Mouse (Mus musculus): ENCODE results near the gene Polr2c. TPM values are rescaled to one million over a fixed set of nuclear protein-coding genes. Genes with fewer than 3 reads are reported as not detected.
A peak's percentile ranks its signal among the peaks of the same experiment; 100 is the strongest.
"Not testable (repeated sequence)": the region's sequence is repeated elsewhere in the genome, so short reads cannot be mapped to it uniquely, and the experiment has no call there.

Polr2c gene
- total RNA-seq (2021) = 10 to 100 TPM; 65.6 to 67.4 TPM

DNA sequence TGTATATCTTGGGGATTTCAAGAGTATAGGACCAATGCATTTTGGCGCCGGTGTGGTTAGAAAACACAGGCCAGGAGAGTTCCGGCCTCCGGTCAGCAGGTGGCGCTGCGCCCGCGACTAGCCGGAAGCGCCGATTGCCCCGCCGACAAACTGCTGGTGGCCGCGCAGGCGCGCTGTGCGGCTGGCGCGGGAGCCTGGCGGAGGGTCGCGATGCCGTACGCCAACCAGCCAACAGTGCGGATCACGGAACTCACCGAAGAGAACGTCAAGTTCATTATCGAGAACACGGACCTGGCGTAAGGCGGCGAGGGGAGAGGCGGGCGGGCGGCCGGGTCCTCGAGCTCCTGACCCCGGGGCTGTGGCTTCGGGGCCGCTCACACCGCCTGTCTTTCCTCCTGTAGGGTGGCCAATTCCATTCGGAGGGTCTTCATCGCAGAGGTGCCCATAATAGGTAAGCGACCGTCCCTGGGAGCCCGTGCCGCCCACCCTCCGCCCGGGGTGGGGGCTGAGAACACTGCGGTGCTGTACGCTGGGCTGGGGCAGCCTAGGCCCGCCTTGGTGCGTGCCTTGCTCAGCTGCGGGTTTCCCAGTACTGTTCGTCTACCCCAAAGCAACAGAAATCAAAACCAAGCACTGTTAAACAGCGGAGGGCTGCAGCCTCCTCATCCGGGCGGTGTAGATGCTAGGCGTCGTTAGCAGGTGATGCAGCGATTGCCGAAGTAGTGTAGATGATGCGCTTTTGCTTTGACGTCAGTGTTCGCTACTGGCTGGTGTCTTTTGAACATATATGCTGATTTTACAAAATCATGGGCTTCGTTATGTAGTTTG, at the start of gene Polr2c:
Gene Polr2c, plus strand, starts transcription at position 105 of the 828 bp plus-strand sequence.
- peak; percentile 93 to 95 for DNase-seq (ENCODE audit: extremely low spot score in 1 of 2, low spot score in 1 of 2)

GRCm38 (mm10) chr8:94807506-94807905, 49.7 kb upstream of the Polr2c start:
- DNase-seq (ENCODE audit: extremely low spot score in 1 of 2, low spot score in 1 of 2) = no peak

DNA sequence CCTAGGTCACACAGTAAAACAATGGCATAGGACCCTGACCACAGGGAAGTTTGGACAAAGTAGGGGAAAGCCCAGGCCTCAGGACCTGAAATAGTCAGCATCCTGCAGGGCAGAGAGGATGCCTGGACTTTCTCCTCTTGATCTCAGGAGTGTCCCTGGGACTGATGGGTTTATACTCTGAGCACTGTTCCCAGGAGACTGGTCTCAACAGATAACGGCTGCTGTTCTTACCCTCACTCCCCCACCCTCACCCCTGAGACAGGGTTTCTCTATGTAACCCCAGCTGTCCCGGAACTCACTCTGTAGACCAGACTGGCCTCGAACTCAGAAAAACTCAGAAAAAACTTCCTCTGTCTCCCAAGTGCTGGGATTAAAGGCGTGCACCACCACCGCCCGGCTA, 48.9 kb upstream of the Polr2c start:
- no peak for DNase-seq (ENCODE audit: extremely low spot score in 1 of 2, low spot score in 1 of 2)

GRCm38 (mm10) chr8:94810153-94810552, 47.1 kb upstream of the Polr2c start, which contains the start of gene Ccl17:
Gene Ccl17, plus strand, starts transcription at chr8:94810453.
- no peak for DNase-seq (ENCODE audit: extremely low spot score in 1 of 2, low spot score in 1 of 2)

DNA sequence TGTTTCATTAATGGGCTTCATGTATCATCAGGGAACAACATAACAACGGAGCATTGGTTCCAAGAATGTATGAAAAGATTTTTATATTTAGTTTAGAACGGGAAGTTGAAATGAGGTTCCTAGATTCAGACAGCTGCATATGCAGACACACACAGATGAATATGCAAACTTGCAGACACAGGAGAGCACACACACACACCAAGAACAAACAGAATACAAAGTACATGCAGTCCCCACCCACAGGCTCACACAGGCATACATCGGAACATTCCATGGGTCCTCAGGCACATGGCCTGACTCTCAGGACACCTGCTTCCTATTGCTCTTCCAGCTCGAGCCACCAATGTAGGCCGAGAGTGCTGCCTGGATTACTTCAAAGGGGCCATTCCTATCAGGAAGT, 46.4 kb upstream of the Polr2c start:
- no peak for DNase-seq (ENCODE audit: extremely low spot score in 1 of 2, low spot score in 1 of 2)

DNA sequence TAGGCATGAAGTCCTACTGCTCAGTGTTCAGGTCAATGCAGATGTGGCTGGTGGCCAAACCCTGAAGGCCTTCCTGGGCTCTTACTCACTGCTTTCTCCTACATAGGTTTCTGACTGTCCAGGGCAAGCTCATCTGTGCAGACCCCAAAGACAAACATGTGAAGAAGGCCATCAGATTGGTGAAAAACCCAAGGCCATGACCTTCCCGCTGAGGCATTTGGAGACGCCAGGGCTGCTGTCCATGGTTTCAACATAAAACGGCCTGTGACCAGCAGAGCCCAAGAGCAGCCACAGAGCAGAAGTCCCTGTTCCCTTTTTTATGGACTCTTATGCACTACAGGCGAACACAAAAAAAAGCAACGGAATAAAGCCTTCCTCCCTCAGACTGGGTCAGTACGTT, 45.6 kb upstream of the Polr2c start:
- DNase-seq (ENCODE audit: extremely low spot score in 1 of 2, low spot score in 1 of 2) = no peak

DNA sequence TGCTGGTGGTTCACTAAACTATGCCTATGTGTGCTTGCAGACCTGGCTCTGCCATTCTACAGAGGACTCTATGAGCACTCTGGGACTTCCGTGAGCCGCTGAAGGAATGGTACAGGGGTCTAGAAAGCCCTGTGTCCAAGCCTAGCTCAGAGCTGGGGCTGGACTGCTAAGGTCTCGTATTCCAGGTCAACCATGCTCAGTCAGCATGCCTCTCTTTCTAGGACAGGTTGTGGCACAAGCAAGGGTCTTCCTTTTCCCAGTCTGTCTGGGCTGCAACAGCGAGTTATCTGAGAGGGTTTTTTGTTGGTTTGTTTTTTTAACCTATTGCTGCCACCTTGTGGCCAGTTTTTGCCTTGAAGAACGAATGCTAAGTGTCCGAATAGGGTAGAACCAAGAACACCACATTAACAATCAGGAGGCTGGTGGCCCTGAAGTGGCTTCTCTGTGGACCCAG, 44.6 kb upstream of the Polr2c start:
- DNase-seq (ENCODE audit: extremely low spot score in 1 of 2, low spot score in 1 of 2) = peak; percentile 81 to 97

- DNase-seq (ENCODE audit: extremely low spot score in 1 of 2, low spot score in 1 of 2) = peak in 1 of 2 experiments; percentile 59
Measured at GRCm38 (mm10) chr8:94814556-94814955, 42.7 kb upstream of the Polr2c start.

- no peak for DNase-seq (ENCODE audit: extremely low spot score in 1 of 2, low spot score in 1 of 2)
Measured at GRCm38 (mm10) chr8:94817933-94818332, 39.3 kb upstream of the Polr2c start.

- DNase-seq (ENCODE audit: extremely low spot score in 1 of 2, low spot score in 1 of 2) = no peak
Measured at GRCm38 (mm10) chr8:94819671-94820179, 37.5 kb upstream of the Polr2c start.

GRCm38 (mm10) chr8:94820553-94820952, 36.7 kb upstream of the Polr2c start:
- no peak for DNase-seq (ENCODE audit: extremely low spot score in 1 of 2, low spot score in 1 of 2)

DNA sequence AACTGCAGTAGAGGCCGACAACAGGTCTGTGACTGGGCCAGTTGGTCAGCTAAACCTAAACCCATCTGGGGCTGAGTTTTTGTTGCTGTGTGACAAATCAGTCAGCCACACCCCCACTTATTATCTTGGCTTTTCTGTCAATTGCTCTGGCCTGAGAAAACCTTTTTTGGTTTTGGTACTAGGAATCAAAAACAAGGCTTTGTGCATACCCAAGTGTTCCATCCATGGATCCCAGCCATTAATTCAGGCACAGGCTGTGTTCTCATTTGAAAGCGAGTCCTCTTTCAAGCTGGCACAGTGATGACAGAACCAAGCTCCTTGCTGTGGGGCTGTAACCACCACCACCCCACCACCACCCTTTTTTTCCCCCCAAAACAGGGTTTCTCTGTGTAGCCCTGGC, 35.9 kb upstream of the Polr2c start:
- DNase-seq (ENCODE audit: extremely low spot score in 1 of 2, low spot score in 1 of 2) = no peak

DNA sequence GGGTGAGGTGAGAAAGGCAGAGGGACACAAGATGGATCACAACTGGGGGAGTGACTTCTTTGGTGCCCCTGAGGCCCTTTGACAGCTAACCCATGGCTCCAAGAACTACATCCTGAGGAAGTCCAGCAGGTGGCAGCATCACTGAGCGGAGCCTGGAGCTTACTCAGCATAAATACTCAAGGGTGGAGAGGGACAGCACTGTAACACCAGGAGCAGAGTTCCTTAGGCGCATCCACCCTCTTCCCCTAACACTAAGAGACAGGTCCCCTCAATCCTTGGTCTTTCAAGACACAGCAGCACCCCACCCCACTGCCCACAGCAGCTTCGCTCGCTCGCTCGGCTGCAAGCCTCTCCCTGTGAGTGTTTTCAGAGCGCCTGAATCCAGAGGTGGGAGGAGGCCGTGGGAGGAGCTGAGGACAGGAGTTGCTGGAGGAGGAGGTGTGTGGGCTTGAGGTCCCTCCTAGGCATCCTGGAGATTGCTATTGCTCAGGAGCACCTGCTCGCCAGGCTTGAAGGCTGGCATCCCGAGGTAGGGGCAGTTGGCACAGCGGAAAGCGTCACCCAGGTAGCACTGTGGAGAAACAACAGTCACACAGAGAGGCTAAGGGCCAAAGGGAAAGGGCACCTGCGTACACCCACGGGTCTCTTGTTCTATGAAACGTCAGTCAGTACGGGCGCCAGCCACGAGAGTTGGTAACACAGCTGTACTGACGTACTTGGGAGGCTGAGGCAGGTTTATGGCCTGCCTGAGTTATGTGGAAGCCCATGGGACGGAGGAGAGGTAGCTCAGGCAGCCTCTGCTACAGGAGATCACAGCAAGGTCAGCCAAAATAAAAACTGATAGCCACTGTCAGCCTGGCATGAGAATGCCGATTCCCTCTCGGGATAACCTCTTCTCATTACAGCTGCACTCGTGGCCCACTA, 34.4 kb upstream of the Polr2c start:
- DNase-seq (ENCODE audit: extremely low spot score in 1 of 2, low spot score in 1 of 2) = peak in 1 of 2 experiments; percentile 68

GRCm38 (mm10) chr8:94825170-94825569, 32.1 kb upstream of the Polr2c start:
- DNase-seq (ENCODE audit: extremely low spot score in 1 of 2, low spot score in 1 of 2) = no peak

DNA sequence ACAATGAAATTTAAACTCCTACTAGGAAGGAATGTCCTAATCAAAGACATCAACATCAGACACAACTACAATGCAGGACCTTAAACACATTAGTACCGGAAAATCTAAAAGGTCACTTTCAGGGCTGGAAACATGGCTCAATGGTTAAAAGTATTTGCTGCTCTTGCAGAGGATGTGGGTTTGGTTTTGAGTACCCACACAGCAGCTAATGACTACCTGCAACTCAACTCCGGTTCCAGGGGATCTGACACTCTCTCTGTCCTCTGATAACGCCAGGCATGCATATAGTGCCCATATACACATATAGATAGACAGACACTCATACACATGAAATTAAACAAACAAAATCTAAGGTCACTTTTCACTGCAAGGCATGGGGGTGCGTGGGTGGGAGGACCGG, 31.0 kb upstream of the Polr2c start:
- no peak for DNase-seq (ENCODE audit: extremely low spot score in 1 of 2, low spot score in 1 of 2)

DNA sequence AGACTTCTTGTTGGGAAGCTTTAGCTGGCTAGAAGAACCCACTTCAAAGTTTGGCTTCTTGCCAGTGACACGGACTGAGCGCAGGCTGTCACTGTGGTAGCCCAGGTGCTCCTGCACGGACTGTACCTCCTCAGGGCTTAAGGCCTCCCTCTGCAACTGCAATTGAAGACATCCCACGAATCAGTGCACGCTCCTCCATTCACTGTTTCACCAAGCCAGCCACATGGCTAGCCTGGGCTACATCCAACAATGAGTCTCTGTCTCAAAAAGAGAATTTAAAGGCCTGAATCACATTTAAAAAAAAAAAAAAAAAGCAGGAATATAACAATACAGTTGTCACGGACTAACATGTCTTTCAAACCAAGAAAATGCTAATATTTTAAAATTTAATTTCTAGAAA, 29.0 kb upstream of the Polr2c start:
- DNase-seq (ENCODE audit: extremely low spot score in 1 of 2, low spot score in 1 of 2) = no peak

DNA sequence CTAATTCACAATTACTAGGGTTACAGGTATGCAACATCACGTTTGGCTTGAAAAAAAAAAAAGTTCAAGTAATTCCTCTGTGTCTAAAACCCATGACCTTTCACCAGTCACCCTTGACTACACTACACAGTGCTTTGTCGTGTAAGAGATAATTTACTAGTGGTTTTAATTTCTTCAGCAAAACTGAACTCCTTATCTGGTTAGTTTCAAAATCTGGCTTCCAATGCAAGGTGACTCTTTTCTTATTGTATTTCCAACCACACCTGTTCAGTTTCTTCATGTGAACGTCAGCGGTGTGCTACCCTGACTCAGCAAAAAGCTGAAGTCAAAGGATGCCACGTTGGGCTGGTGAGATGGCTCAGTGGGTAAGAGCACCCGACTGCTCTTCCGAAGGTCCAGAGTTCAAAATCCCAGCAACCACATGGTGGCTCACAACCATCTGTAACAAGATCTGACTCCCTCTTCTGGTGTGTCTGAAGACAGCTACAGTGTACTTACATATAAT, 23.3 kb upstream of the Polr2c start:
- not testable (repeated sequence) for DNase-seq (ENCODE audit: extremely low spot score in 1 of 2, low spot score in 1 of 2)

DNA sequence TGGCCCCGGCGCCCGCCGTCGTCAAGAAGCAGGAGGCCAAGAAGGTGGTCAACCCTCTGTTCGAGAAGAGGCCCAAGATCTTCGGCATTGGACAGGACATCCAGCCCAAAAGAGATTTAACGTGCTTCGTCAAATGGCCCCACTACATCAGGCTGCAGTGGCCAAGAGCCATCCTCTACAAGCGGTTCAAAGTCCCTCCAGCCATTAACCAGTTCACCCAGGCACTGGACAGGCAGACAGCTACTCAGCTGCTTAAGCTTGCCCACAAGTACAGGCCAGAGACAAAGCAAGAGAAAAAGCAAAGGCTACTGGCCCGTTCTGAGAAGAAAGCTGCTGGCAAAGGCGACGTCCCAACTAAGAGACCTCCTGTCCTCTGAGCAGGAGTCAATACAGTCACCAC, 21.5 kb upstream of the Polr2c start:
- not testable (repeated sequence) for DNase-seq (ENCODE audit: extremely low spot score in 1 of 2, low spot score in 1 of 2)

GRCm38 (mm10) chr8:94836456-94837240, 20.6 kb upstream of the Polr2c start:
- no peak for DNase-seq (ENCODE audit: extremely low spot score in 1 of 2, low spot score in 1 of 2)
